Mouse (Mus musculus): ENCODE data around the gene Abhd16a. TPM values are rescaled to one million over a fixed set of nuclear protein-coding genes. Genes with fewer than 3 reads are reported as not detected.

Abhd16a gene
- polyA plus RNA-seq, 1 experiment from 2014 or later: 59.9 TPM

- H3K4me2 ChIP-seq (ENCODE audit: low read depth): peak overlapping the region; percentile 88
- no peaks in the 10 kb centered on the region for H3K9me3 ChIP-seq (ENCODE audit: control insufficient read depth, low read length)
- H3K4me1 ChIP-seq (ENCODE audit: control insufficient read depth, insufficient read depth, low read length): peaks cover 22% of the 10 kb centered on the region
- DNase-seq (ENCODE audit: low spot score) (no peak), ATAC-seq (ENCODE audit: insufficient read depth, low FRiP score, low TSS enrichment) (no peak)
- no peak overlapping the region for H3K27ac ChIP-seq (ENCODE audit: low read depth, low read length)
- 0 out of 2 replicates have a peak overlapping the region, but pooled peaks have one; percentile 67 for H3K4me3 ChIP-seq (ENCODE audit: low read depth, low read length)
- no peak overlapping the region for H3K9ac ChIP-seq (ENCODE audit: low read length)
- 78% methylated on average over 5 of the region's 5 CpGs for WGBS
- H3K36me3 ChIP-seq (ENCODE audit: control insufficient read depth, insufficient read depth, low read length): peaks cover 9% of the 10 kb centered on the region
- no peaks in the 10 kb centered on the region for H3K27me3 ChIP-seq (ENCODE audit: control insufficient read depth, insufficient read depth, low read length)
These were observed 40.1 kb upstream of the Abhd16a start for GRCm38 (mm10) chr17:35048932-35049440.

- Histone ChIP-seq H3K9ac (ENCODE audit: low read length) (peak within 1 kb of the TSS; percentile 82), H3K27me3 (ENCODE audit: control insufficient read depth, insufficient read depth, low read length) (no peaks in the 10 kb centered on the region), H3K36me3 (ENCODE audit: control insufficient read depth, insufficient read depth, low read length) (peaks cover 12% of the 10 kb centered on the region), H3K27ac (ENCODE audit: low read depth, low read length) (peak within 1 kb of the TSS; percentile 93), H3K4me1 (ENCODE audit: control insufficient read depth, insufficient read depth, low read length) (peaks cover 22% of the 10 kb centered on the region), H3K4me2 (ENCODE audit: low read depth) (peak within 1 kb of the TSS; percentile 88), H3K9me3 (ENCODE audit: control insufficient read depth, low read length) (no peaks in the 10 kb centered on the region), H3K4me3 (ENCODE audit: low read depth, low read length) (peak within 1 kb of the TSS; percentile 67)
- ATAC-seq (ENCODE audit: insufficient read depth, low FRiP score, low TSS enrichment): no peak
- DNase-seq (ENCODE audit: low spot score): peak; percentile 86
- 2% methylated on average over 11 of the region's 11 CpGs for WGBS
These were observed 39.5 kb upstream of the Abhd16a start, which contains the start of gene Clic1 for GRCm38 (mm10) chr17:35049561-35050016. Clic1 (plus strand) TSS chr17:35049966.

- peaks cover 22% of the 10 kb centered on the region for H3K4me1 ChIP-seq (ENCODE audit: control insufficient read depth, insufficient read depth, low read length)
These were observed 38.8 kb upstream of the Abhd16a start for GRCm38 (mm10) chr17:35050126-35050750.

GRCm38 (mm10) chr17:35051156-35052086 is 37.6 kb upstream of the Abhd16a start:
- Histone ChIP-seq H3K4me2 (ENCODE audit: low read depth) (peak overlapping the region; percentile 88), H3K9me3 (ENCODE audit: control insufficient read depth, low read length) (no peaks in the 10 kb centered on the region), H3K9ac (ENCODE audit: low read length) (peak overlapping the region; percentile 89), H3K27ac (ENCODE audit: low read depth, low read length) (peak overlapping the region; percentile 93), H3K4me3 (ENCODE audit: low read depth, low read length) (peak overlapping the region; percentile 67), H3K27me3 (ENCODE audit: control insufficient read depth, insufficient read depth, low read length) (no peaks in the 10 kb centered on the region), H3K36me3 (ENCODE audit: control insufficient read depth, insufficient read depth, low read length) (peaks cover 22% of the 10 kb centered on the region), H3K4me1 (ENCODE audit: control insufficient read depth, insufficient read depth, low read length) (peaks cover 17% of the 10 kb centered on the region)
- ATAC-seq (ENCODE audit: insufficient read depth, low FRiP score, low TSS enrichment): peak; percentile 62
- DNase-seq (ENCODE audit: low spot score): peak; percentile 79
- 1% methylated on average over 21 of the region's 21 CpGs for WGBS

More at GRCm38 (mm10) chr17:35050126-35050750, 38.8 kb upstream of the Abhd16a start:
- no peak for ATAC-seq (ENCODE audit: insufficient read depth, low FRiP score, low TSS enrichment)
- Histone ChIP-seq H3K9ac (ENCODE audit: low read length) (peak overlapping the region; percentile 82), H3K27me3 (ENCODE audit: control insufficient read depth, insufficient read depth, low read length) (no peaks in the 10 kb centered on the region), H3K4me2 (ENCODE audit: low read depth) (peak overlapping the region; percentile 88), H3K36me3 (ENCODE audit: control insufficient read depth, insufficient read depth, low read length) (peaks cover 14% of the 10 kb centered on the region), H3K27ac (ENCODE audit: low read depth, low read length) (peak overlapping the region; percentile 93), H3K4me3 (ENCODE audit: low read depth, low read length) (peak overlapping the region; percentile 67), H3K9me3 (ENCODE audit: control insufficient read depth, low read length) (no peaks in the 10 kb centered on the region)
- peak; percentile 72 for DNase-seq (ENCODE audit: low spot score)
- WGBS: under 1% methylated on average over 27 of the region's 27 CpGs

- Histone ChIP-seq H3K4me1 (ENCODE audit: control insufficient read depth, insufficient read depth, low read length) (peaks cover 17% of the 10 kb centered on the region), H3K36me3 (ENCODE audit: control insufficient read depth, insufficient read depth, low read length) (peaks cover 22% of the 10 kb centered on the region), H3K9me3 (ENCODE audit: control insufficient read depth, low read length) (no peaks in the 10 kb centered on the region), H3K27ac (ENCODE audit: low read depth, low read length) (peak overlapping the region; percentile 93), H3K4me2 (ENCODE audit: low read depth) (peak overlapping the region; percentile 88), H3K4me3 (ENCODE audit: low read depth, low read length) (peak overlapping the region; percentile 67), H3K9ac (ENCODE audit: low read length) (peak overlapping the region; percentile 89), H3K27me3 (ENCODE audit: control insufficient read depth, insufficient read depth, low read length) (no peaks in the 10 kb centered on the region)
- DNase-seq (ENCODE audit: low spot score) (peak; percentile 30), ATAC-seq (ENCODE audit: insufficient read depth, low FRiP score, low TSS enrichment) (no peak)
- WGBS: 90% methylated on average over 12 of the region's 12 CpGs
These were observed 36.7 kb upstream of the Abhd16a start for GRCm38 (mm10) chr17:35052271-35052798.

- ATAC-seq (ENCODE audit: insufficient read depth, low FRiP score, low TSS enrichment): no peak
- H3K4me3 ChIP-seq (ENCODE audit: low read depth, low read length): no peak overlapping the region
- no peak for DNase-seq (ENCODE audit: low spot score)
- no peak overlapping the region for H3K9ac ChIP-seq (ENCODE audit: low read length)
- H3K4me2 ChIP-seq (ENCODE audit: low read depth): no peak overlapping the region
- H3K9me3 ChIP-seq (ENCODE audit: control insufficient read depth, low read length): no peaks in the 10 kb centered on the region
- peaks cover 19% of the 10 kb centered on the region for H3K4me1 ChIP-seq (ENCODE audit: control insufficient read depth, insufficient read depth, low read length)
- no peaks in the 10 kb centered on the region for H3K27me3 ChIP-seq (ENCODE audit: control insufficient read depth, insufficient read depth, low read length)
- H3K36me3 ChIP-seq (ENCODE audit: control insufficient read depth, insufficient read depth, low read length): peaks cover 22% of the 10 kb centered on the region
- 94% methylated on average over 7 of the region's 7 CpGs for WGBS
- no peak overlapping the region for H3K27ac ChIP-seq (ENCODE audit: low read depth, low read length)
These were observed 33.2 kb upstream of the Abhd16a start for GRCm38 (mm10) chr17:35055691-35056495.

GRCm38 (mm10) chr17:35057090-35057489 is 32.0 kb upstream of the Abhd16a start:
- H3K27me3 ChIP-seq (ENCODE audit: control insufficient read depth, insufficient read depth, low read length): no peaks in the 10 kb centered on the region
- peaks cover 24% of the 10 kb centered on the region for H3K36me3 ChIP-seq (ENCODE audit: control insufficient read depth, insufficient read depth, low read length)
- no peak overlapping the region for H3K27ac ChIP-seq (ENCODE audit: low read depth, low read length)
- H3K9me3 ChIP-seq (ENCODE audit: control insufficient read depth, low read length): no peaks in the 10 kb centered on the region
- no peak for DNase-seq (ENCODE audit: low spot score)
- H3K9ac ChIP-seq (ENCODE audit: low read length): no peak overlapping the region
- no peak for ATAC-seq (ENCODE audit: insufficient read depth, low FRiP score, low TSS enrichment)
- H3K4me3 ChIP-seq (ENCODE audit: low read depth, low read length): no peak overlapping the region
- H3K4me1 ChIP-seq (ENCODE audit: control insufficient read depth, insufficient read depth, low read length): peaks cover 13% of the 10 kb centered on the region
- no peak overlapping the region for H3K4me2 ChIP-seq (ENCODE audit: low read depth)
- 79% methylated on average over 3 of the region's 3 CpGs for WGBS

GRCm38 (mm10) chr17:35058316-35058715 is 30.7 kb upstream of the Abhd16a start:
- 74% methylated on average over 9 of the region's 9 CpGs for WGBS
- Histone ChIP-seq H3K27me3 (ENCODE audit: control insufficient read depth, insufficient read depth, low read length) (no peaks in the 10 kb centered on the region), H3K27ac (ENCODE audit: low read depth, low read length) (no peak overlapping the region), H3K36me3 (ENCODE audit: control insufficient read depth, insufficient read depth, low read length) (peaks cover 19% of the 10 kb centered on the region), H3K9me3 (ENCODE audit: control insufficient read depth, low read length) (no peaks in the 10 kb centered on the region), H3K9ac (ENCODE audit: low read length) (no peak overlapping the region; the same call in 1 of the 2 replicates), H3K4me1 (ENCODE audit: control insufficient read depth, insufficient read depth, low read length) (peaks cover 10% of the 10 kb centered on the region), H3K4me2 (ENCODE audit: low read depth) (no peak overlapping the region), H3K4me3 (ENCODE audit: low read depth, low read length) (peak overlapping the region; percentile 60)
- DNase-seq (ENCODE audit: low spot score) (no peak), ATAC-seq (ENCODE audit: insufficient read depth, low FRiP score, low TSS enrichment) (peak; percentile 2)

Data from neural tube, embryonic 11.5 days (tissue).